Mouse (Mus musculus) limb, embryonic 10.5 days (tissue): ENCODE measurements around the gene Ecd. TPM values are rescaled to one million over a fixed set of nuclear protein-coding genes. Genes with fewer than 3 reads are reported as not detected.

Experiments used
- DNase-seq: peaks from one replicate; pipeline ENCODE4 v3.0.0-alpha.2; 2017; ENCODE audit warnings: low spot score
- H3K27ac ChIP-seq: fragments of 300-500 bp; sonication (generic); 2 replicates; pipeline ENCODE4 v1.5.1; 2016; ENCODE audit warnings: mild to moderate bottlenecking
- H3K27me3 ChIP-seq: fragments of 300-500 bp; sonication (generic); 2 replicates; pipeline ENCODE4 v1.6.1; 2016; ENCODE audit warnings: low read depth, mild to moderate bottlenecking; ENCODE audit not compliant: poor library complexity, severe bottlenecking
- H3K36me3 ChIP-seq: fragments of 300-500 bp; sonication (generic); 2 replicates; pipeline ENCODE4 v1.6.1; 2016; ENCODE audit warnings: mild to moderate bottlenecking, moderate library complexity
- H3K4me1 ChIP-seq: fragments of 300-500 bp; sonication (generic); 2 replicates; pipeline ENCODE4 v1.6.1; 2016
- H3K4me3 ChIP-seq: fragments of 300-500 bp; sonication (generic); 2 replicates; pipeline ENCODE4 v1.5.1; 2016; ENCODE audit warnings: mild to moderate bottlenecking, moderate library complexity
- H3K9me3 ChIP-seq: fragments of 300-500 bp; sonication (generic); replicated peaks from 2 replicates; pipeline ENCODE4 v1.6.1; 2016; ENCODE audit warnings: mild to moderate bottlenecking
- WGBS: fragments of 180-500 bp; shearing (Covaris S2); methylation state at CpG from one replicate; pipeline ENCODE4 v1.1.7; 2016; 5-methylcytosine and 5-hydroxymethylcytosine counted together
- polyA plus RNA-seq: library from polyadenylated mRNA; unstranded; fragments of >200 nt; fragmentation: Nextera tagmentation; extraction: Ambion mirVana; gene quantifications from 2 replicates; pipeline ENCODE4 v1.2.1, GENCODE M21; 2016

The Ecd gene
- 71.7 and 74.6 TPM in 2 replicates for polyA plus RNA-seq

- Histone ChIP-seq H3K27me3 (no peaks in the 10 kb centered on the region), H3K4me3 (peak within 1 kb of the TSS; percentile 79), H3K27ac (peak within 1 kb of the TSS; percentile 95), H3K9me3 (no peaks in the 10 kb centered on the region), H3K4me1 (peaks cover 18% of the 10 kb centered on the region), H3K36me3 (peaks cover 49% of the 10 kb centered on the region)
- WGBS = under 1% methylated on average over 42 of the region's 42 CpGs
- peak; percentile 95 for DNase-seq
Observed at GRCm38 (mm10) chr14:20347991-20348541, at the start of gene Ecd, which contains the start of gene Fam149b. TSS of gene Ecd (minus strand) at chr14:20348121. TSS of gene Fam149b (plus strand) at chr14:20348162.

GRCm38 (mm10) chr14:20397220-20397619 is 49.3 kb upstream of the Ecd start:
- Histone ChIP-seq H3K4me3 (no peak overlapping the region), H3K9me3 (no peaks in the 10 kb centered on the region), H3K4me1 (peaks cover 6% of the 10 kb centered on the region), H3K27ac (no peak overlapping the region), H3K27me3 (no peaks in the 10 kb centered on the region), H3K36me3 (no peaks in the 10 kb centered on the region)
- 90% methylated on average over 9 of the region's 9 CpGs for WGBS
- no peak for DNase-seq

GRCm38 (mm10) chr14:20393205-20393913 is 45.4 kb upstream of the Ecd start, which contains the start of gene Mrps16:
TSS of gene Mrps16 (minus strand) at chr14:20393634.
- H3K4me1 ChIP-seq = peaks cover 10% of the 10 kb centered on the region
- WGBS = under 1% methylated on average over 68 of the region's 68 CpGs
- peaks cover 22% of the 10 kb centered on the region for H3K36me3 ChIP-seq
- no peaks in the 10 kb centered on the region for H3K27me3 ChIP-seq
- DNase-seq = peak; percentile 96
- peak within 1 kb of the TSS; percentile 86 for H3K4me3 ChIP-seq
- peak within 1 kb of the TSS; percentile 95 for H3K27ac ChIP-seq
- H3K9me3 ChIP-seq = no peaks in the 10 kb centered on the region

GRCm38 (mm10) chr14:20392326-20392725 is 44.4 kb upstream of the Ecd start:
- Histone ChIP-seq H3K9me3 (no peaks in the 10 kb centered on the region), H3K4me3 (no peak overlapping the region), H3K4me1 (peaks cover 18% of the 10 kb centered on the region), H3K27me3 (no peaks in the 10 kb centered on the region), H3K36me3 (peaks cover 29% of the 10 kb centered on the region), H3K27ac (no peak overlapping the region)
- no peak for DNase-seq
- WGBS = 86% methylated on average over 4 of the region's 4 CpGs

- Histone ChIP-seq H3K9me3 (no peaks in the 10 kb centered on the region), H3K27me3 (no peaks in the 10 kb centered on the region), H3K27ac (no peak overlapping the region; the same call in 1 of the 2 replicates), H3K36me3 (peaks cover 55% of the 10 kb centered on the region), H3K4me3 (peak overlapping the region; percentile 78), H3K4me1 (peaks cover 35% of the 10 kb centered on the region)
- no peak for DNase-seq
- WGBS = 87% methylated on average over 8 of the region's 8 CpGs
Observed at GRCm38 (mm10) chr14:20389446-20390079, 41.6 kb upstream of the Ecd start.

- WGBS = under 1% methylated on average over 59 of the region's 59 CpGs
- peak within 1 kb of the TSS; percentile 89 for H3K27ac ChIP-seq
- H3K4me3 ChIP-seq = peak within 1 kb of the TSS; percentile 78
- H3K27me3 ChIP-seq = no peaks in the 10 kb centered on the region
- H3K4me1 ChIP-seq = peaks cover 29% of the 10 kb centered on the region
- no peaks in the 10 kb centered on the region for H3K9me3 ChIP-seq
- peak; percentile 98 for DNase-seq
- peaks cover 65% of the 10 kb centered on the region for H3K36me3 ChIP-seq
Observed at GRCm38 (mm10) chr14:20388441-20389129, 40.7 kb upstream of the Ecd start, which contains the start of gene Dnajc9. TSS of gene Dnajc9 (minus strand) at chr14:20388910.

GRCm38 (mm10) chr14:20379753-20380430 is 32.0 kb upstream of the Ecd start:
- WGBS = 93% methylated on average over 9 of the region's 9 CpGs
- DNase-seq = no peak
- Histone ChIP-seq H3K4me3 (no peak overlapping the region), H3K36me3 (peaks cover 92% of the 10 kb centered on the region), H3K4me1 (no peaks in the 10 kb centered on the region), H3K9me3 (no peaks in the 10 kb centered on the region), H3K27ac (no peak overlapping the region), H3K27me3 (no peaks in the 10 kb centered on the region)

- 85% methylated on average over 5 of the region's 5 CpGs for WGBS
- no peak overlapping the region for H3K27ac ChIP-seq
- H3K9me3 ChIP-seq = no peaks in the 10 kb centered on the region
- DNase-seq = no peak
- no peaks in the 10 kb centered on the region for H3K27me3 ChIP-seq
- no peaks in the 10 kb centered on the region for H3K4me1 ChIP-seq
- H3K4me3 ChIP-seq = no peak overlapping the region
- H3K36me3 ChIP-seq = peaks cover 91% of the 10 kb centered on the region
Observed at GRCm38 (mm10) chr14:20379087-20379640, 31.2 kb upstream of the Ecd start.

- DNase-seq = peak; percentile 60
Observed at GRCm38 (mm10) chr14:20378313-20379061, 30.6 kb upstream of the Ecd start.

GRCm38 (mm10) chr14:20377112-20377521 is 29.2 kb upstream of the Ecd start:
- H3K9me3 ChIP-seq = no peaks in the 10 kb centered on the region
- 84% methylated on average over 4 of the region's 4 CpGs for WGBS
- H3K27me3 ChIP-seq = no peaks in the 10 kb centered on the region
- DNase-seq = no peak
- no peak overlapping the region for H3K27ac ChIP-seq
- H3K4me1 ChIP-seq = no peaks in the 10 kb centered on the region
- peaks cover 89% of the 10 kb centered on the region for H3K36me3 ChIP-seq
- no peak overlapping the region for H3K4me3 ChIP-seq

More at GRCm38 (mm10) chr14:20378313-20379061, 30.6 kb upstream of the Ecd start:
- no peaks in the 10 kb centered on the region for H3K9me3 ChIP-seq
- H3K36me3 ChIP-seq = peaks cover 89% of the 10 kb centered on the region
- no peak overlapping the region for H3K27ac ChIP-seq
- no peaks in the 10 kb centered on the region for H3K27me3 ChIP-seq
- 41% methylated on average over 13 of the region's 13 CpGs for WGBS
- H3K4me3 ChIP-seq = no peak overlapping the region
- H3K4me1 ChIP-seq = no peaks in the 10 kb centered on the region

GRCm38 (mm10) chr14:20371854-20372253 is 23.9 kb upstream of the Ecd start:
- DNase-seq = no peak
- no peaks in the 10 kb centered on the region for H3K9me3 ChIP-seq
- H3K36me3 ChIP-seq = peaks cover 81% of the 10 kb centered on the region
- no peak overlapping the region for H3K4me3 ChIP-seq
- WGBS = 87% methylated on average over 1 of the region's 1 CpGs
- no peaks in the 10 kb centered on the region for H3K4me1 ChIP-seq
- H3K27me3 ChIP-seq = no peaks in the 10 kb centered on the region
- H3K27ac ChIP-seq = no peak overlapping the region
